Mouse (Mus musculus) embryo, embryonic 10 days (tissue): ENCODE results near the gene Ip6k2.
A peak's percentile ranks its signal among the peaks of the same experiment; 100 is the strongest.

Experiments used
- DNase-seq: peaks from one replicate; pipeline ENCODE4 v3.0.0-alpha.2; 2015; ENCODE audit warnings: low spot score

The Ip6k2 gene

GRCm38 (mm10) chr9:108782836-108783547 is 604 bp upstream of the Ip6k2 start:
- DNase-seq, result peak; percentile 32

GRCm38 (mm10) chr9:108785416-108785815 is 1.8 kb downstream of the Ip6k2 start:
- DNase-seq, result peak; percentile 79

- no peak for DNase-seq
Observed at GRCm38 (mm10) chr9:108786494-108786893, 2.9 kb downstream of the Ip6k2 start.

- no peak for DNase-seq
Observed at GRCm38 (mm10) chr9:108787080-108787479, 3.5 kb downstream of the Ip6k2 start.

GRCm38 (mm10) chr9:108788713-108789112 is 5.1 kb downstream of the Ip6k2 start:
- no peak for DNase-seq

GRCm38 (mm10) chr9:108792307-108792706 is 8.7 kb downstream of the Ip6k2 start:
- no peak for DNase-seq

- no peak for DNase-seq
Observed at GRCm38 (mm10) chr9:108792730-108793129, 9.1 kb downstream of the Ip6k2 start.

GRCm38 (mm10) chr9:108795281-108795680 is 11.7 kb downstream of the Ip6k2 start:
- no peak for DNase-seq

GRCm38 (mm10) chr9:108795762-108796161 is 12.2 kb downstream of the Ip6k2 start:
- DNase-seq, result peak; percentile 47

GRCm38 (mm10) chr9:108796351-108796981 is 12.9 kb downstream of the Ip6k2 start:
- DNase-seq, result no peak

- no peak for DNase-seq
Observed at GRCm38 (mm10) chr9:108797477-108797876, 13.9 kb downstream of the Ip6k2 start.

- no peak for DNase-seq
Observed at GRCm38 (mm10) chr9:108798508-108799075, 15.0 kb downstream of the Ip6k2 start.

GRCm38 (mm10) chr9:108799564-108799963 is 16.0 kb downstream of the Ip6k2 start:
- DNase-seq, result no peak

- DNase-seq, result no peak
Observed at GRCm38 (mm10) chr9:108805768-108806167, 22.2 kb downstream of the Ip6k2 start.

GRCm38 (mm10) chr9:108806379-108806778 is 22.8 kb downstream of the Ip6k2 start:
- no peak for DNase-seq

GRCm38 (mm10) chr9:108806831-108807230 is 23.2 kb downstream of the Ip6k2 start:
- no peak for DNase-seq

- no peak for DNase-seq
Observed at GRCm38 (mm10) chr9:108807674-108808073, 24.1 kb downstream of the Ip6k2 start.

- DNase-seq, result peak; percentile 89
Observed at GRCm38 (mm10) chr9:108808163-108808665, 24.6 kb downstream of the Ip6k2 start, which contains the start of gene Nckipsd. Gene Nckipsd (plus strand): TSS chr9:108808368.

- no peak for DNase-seq
Observed at GRCm38 (mm10) chr9:108809188-108809587, 25.6 kb downstream of the Ip6k2 start.

- no peak for DNase-seq
Observed at GRCm38 (mm10) chr9:108809723-108810122, 26.1 kb downstream of the Ip6k2 start.

GRCm38 (mm10) chr9:108810516-108810915 is 26.9 kb downstream of the Ip6k2 start:
- DNase-seq, result no peak

GRCm38 (mm10) chr9:108815557-108815956 is 32.0 kb downstream of the Ip6k2 start:
- no peak for DNase-seq

GRCm38 (mm10) chr9:108819495-108819894 is 35.9 kb downstream of the Ip6k2 start:
- peak; percentile 75 for DNase-seq
